Mouse (Mus musculus) stomach, postnatal 0 days (tissue): ENCODE results near the gene Serpina3j. TPM values are rescaled to one million over a fixed set of nuclear protein-coding genes. Genes with fewer than 3 reads are reported as not detected.

ENCODE experiments used
- ATAC-seq: fragments of 200-750 bp; cut with Nextera tagmentation; 2 replicates; pipeline ENCODE4 v1.8.0; 2017; ENCODE audit not compliant: low FRiP score, low TSS enrichment
- DNase-seq: peaks from one replicate; pipeline ENCODE4 v3.0.0-alpha.2; 2016; ENCODE audit warnings: low spot score
- H3K27ac ChIP-seq: fragments of 300-500 bp; sonication (generic); replicated peaks from 2 replicates; pipeline ENCODE4 v1.5.1; 2014; ENCODE audit warnings: mild to moderate bottlenecking, control low read depth
- H3K27me3 ChIP-seq: fragments of 300-500 bp; sonication (generic); 2 replicates; pipeline ENCODE4 v1.6.1; 2014; ENCODE audit warnings: low read length; ENCODE audit not compliant: control insufficient read depth, insufficient read depth
- H3K36me3 ChIP-seq: fragments of 300-500 bp; sonication (generic); 2 replicates; pipeline ENCODE4 v1.6.1; 2014; ENCODE audit warnings: low read length, mixed read lengths; ENCODE audit not compliant: control insufficient read depth, insufficient read depth
- H3K4me1 ChIP-seq: fragments of 300-500 bp; sonication (generic); replicated peaks from 2 replicates; pipeline ENCODE4 v1.6.1; 2014; ENCODE audit warnings: antibody characterized with exemption; ENCODE audit not compliant: control insufficient read depth, insufficient read depth
- H3K4me2 ChIP-seq: fragments of 300-500 bp; sonication (generic); replicated peaks from 2 replicates; pipeline ENCODE4 v1.6.1; 2014; ENCODE audit warnings: low read depth, mild to moderate bottlenecking, control low read depth, moderate library complexity
- H3K4me3 ChIP-seq: fragments of 300-500 bp; sonication (generic); 2 replicates; pipeline ENCODE4 v1.5.1; 2014; ENCODE audit warnings: low read depth, low read length, control low read depth
- H3K9ac ChIP-seq: fragments of 300-500 bp; sonication (generic); 2 replicates; pipeline ENCODE4 v1.6.1; 2014; ENCODE audit warnings: mild to moderate bottlenecking, low read length, control low read depth, mixed read lengths
- H3K9me3 ChIP-seq: fragments of 300-500 bp; sonication (generic); 2 replicates; pipeline ENCODE4 v1.6.1; 2016; ENCODE audit warnings: low read length; ENCODE audit not compliant: control insufficient read depth
- CTCF ChIP-seq: IDR thresholded peaks from 2 replicates; pipeline ENCODE4 v1.5.1; 2016; ENCODE audit warnings: antibody characterized with exemption, low read depth, mild to moderate bottlenecking, moderate library complexity
- EP300 ChIP-seq: optimal IDR thresholded peaks from 2 replicates; pipeline ENCODE3; 2016; ENCODE audit warnings: antibody characterized with exemption
- WGBS: fragments of 180-500 bp; shearing (Covaris S2); extraction: QIAGEN DNeasy Blood & Tissue Kit; methylation state at CpG from one replicate; pipeline ENCODE4 v1.1.7; 2014; 5-methylcytosine and 5-hydroxymethylcytosine counted together
- polyA plus RNA-seq: library from polyadenylated mRNA; unstranded; fragments of >200 nt; fragmentation: Nextera tagmentation; extraction: Ambion mirVana; gene quantifications from 2 replicates; pipeline ENCODE4 v1.2.1, GENCODE M21; 2015

The Serpina3j gene
- polyA plus RNA-seq, result 0.13 and 0.15 TPM in 2 replicates

DNA sequence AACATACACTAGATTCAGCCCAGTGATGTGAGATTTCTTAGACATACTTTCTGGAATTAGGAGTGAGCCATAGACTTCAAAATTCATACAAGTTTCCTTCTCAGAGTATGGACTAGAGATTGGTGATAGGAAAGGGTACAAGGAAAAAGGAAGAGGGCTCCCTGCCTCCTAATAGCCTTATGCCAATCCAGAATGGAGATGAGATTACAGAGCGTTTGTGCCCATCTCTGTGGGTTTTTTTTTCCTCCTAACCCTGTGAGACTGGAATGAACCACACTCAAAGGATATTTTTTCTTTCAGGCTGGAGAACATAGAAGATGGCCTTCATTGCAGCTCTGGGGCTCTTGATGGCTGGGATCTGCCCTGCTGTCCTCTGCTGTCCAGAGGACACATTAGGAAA, at the start of gene Serpina3j:
Gene Serpina3j, plus strand, starts transcription at position 301 of the 400 bp plus-strand sequence.
- Histone ChIP-seq H3K4me3 (no peak within 1 kb of the TSS), H3K9ac (no peak within 1 kb of the TSS), H3K9me3 (no peaks in the 10 kb centered on the region), H3K4me1 (no peaks in the 10 kb centered on the region), H3K36me3 (no peaks in the 10 kb centered on the region), H3K4me2 (no peak within 1 kb of the TSS), H3K27me3 (no peaks in the 10 kb centered on the region), H3K27ac (no peak within 1 kb of the TSS)
- no peak for TF ChIP-seq CTCF
- no peak for TF ChIP-seq EP300
- WGBS, result 85% methylated on average over 1 of the region's 1 CpGs
- ATAC-seq, result no peak
- DNase-seq, result no peak

DNA sequence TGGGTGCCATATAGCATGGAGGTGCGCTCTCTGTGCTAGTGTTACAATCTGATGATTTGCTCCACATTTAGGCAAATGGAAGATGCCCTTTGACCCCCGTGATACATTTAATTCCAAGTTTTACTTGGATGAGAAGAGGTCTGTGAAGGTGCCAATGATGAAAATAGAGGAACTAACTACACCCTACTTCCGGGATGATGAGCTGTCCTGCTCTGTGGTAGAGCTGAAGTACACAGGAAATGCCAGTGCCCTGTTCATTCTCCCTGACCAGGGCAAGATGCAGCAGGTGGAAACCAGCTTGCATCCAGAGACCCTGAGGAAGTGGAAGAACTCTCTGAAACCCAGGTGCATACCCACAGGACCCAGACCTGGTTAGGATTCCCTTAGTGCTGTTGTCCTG, 48.0 kb upstream of the Serpina3j start:
- Histone ChIP-seq H3K4me1 (no peaks in the 10 kb centered on the region), H3K27ac (no peak overlapping the region), H3K9me3 (no peaks in the 10 kb centered on the region), H3K4me2 (no peak overlapping the region), H3K4me3 (no peak overlapping the region), H3K36me3 (no peaks in the 10 kb centered on the region), H3K9ac (no peak overlapping the region), H3K27me3 (no peaks in the 10 kb centered on the region)
- WGBS, result 64% methylated on average over 3 of the region's 3 CpGs
- TF ChIP-seq EP300 (no peak), CTCF (no peak)
- DNase-seq, result no peak
- ATAC-seq, result no peak

DNA sequence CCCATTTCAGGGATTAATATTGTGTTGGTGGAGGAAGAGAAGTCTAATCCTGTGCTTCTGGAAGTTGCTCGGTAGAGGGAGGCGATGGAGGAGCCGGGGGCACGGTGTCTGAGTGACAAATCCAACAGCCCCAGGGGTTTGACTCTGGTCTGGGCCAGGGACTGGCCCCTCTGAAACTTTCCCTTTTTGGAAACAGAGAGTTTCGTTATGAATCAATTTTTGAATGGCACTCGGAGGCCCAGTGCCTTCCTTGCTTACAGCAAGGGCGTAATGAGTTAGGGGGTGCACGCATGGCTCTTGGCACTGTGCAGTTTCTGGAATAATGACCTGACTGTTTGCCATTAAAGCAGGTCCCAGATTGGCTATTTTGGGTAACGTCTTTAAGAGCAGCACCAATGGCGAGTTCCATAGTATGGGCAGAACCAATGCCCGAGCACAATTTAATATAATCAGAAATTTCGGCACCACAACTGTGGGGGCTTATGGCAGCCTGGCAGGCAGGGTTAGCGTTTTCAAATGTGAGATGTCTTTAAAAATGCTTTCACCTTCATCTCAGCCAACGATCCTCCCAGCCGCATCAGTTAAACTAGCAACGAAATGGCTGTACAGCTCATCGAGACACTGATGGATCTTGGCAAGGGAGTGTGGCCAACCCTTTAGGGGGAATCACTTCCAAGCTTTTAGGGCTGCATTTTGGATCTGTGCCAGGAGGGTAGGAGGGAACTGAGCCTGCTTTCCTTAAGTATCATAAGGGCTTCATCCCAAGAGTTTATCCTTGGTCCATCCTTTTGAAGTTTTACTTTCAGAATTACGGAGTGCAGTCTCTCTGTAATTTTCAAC, 35.9 kb upstream of the Serpina3j start:
- Histone ChIP-seq H3K4me2 (no peak overlapping the region), H3K4me3 (no peak overlapping the region), H3K27me3 (no peaks in the 10 kb centered on the region), H3K9me3 (no peaks in the 10 kb centered on the region), H3K9ac (no peak overlapping the region), H3K4me1 (no peaks in the 10 kb centered on the region), H3K27ac (no peak overlapping the region), H3K36me3 (no peaks in the 10 kb centered on the region)
- DNase-seq (no peak), ATAC-seq (no peak)
- no peak for TF ChIP-seq CTCF
- WGBS, result 84% methylated on average over 18 of the region's 18 CpGs

DNA sequence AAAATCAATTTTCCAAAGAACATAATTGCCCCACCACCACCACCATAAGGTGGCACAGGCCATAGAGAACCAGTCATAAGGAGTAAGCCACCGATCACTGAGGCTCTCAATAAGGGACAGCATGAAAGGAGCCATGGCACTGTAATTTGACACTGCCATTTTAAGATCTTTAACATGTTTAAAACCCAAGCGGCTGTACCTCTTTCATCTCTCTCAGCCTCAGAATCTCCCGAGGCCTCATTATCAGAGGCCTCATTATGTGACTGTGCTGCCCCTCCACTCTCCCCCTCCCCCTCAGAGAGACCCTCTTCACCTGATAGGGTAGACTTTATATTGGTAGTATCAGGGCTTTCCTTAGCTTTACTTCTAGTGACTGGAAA, 35.3 kb upstream of the Serpina3j start:
- no peak for DNase-seq
- no peaks in the 10 kb centered on the region for H3K27me3 ChIP-seq

DNA sequence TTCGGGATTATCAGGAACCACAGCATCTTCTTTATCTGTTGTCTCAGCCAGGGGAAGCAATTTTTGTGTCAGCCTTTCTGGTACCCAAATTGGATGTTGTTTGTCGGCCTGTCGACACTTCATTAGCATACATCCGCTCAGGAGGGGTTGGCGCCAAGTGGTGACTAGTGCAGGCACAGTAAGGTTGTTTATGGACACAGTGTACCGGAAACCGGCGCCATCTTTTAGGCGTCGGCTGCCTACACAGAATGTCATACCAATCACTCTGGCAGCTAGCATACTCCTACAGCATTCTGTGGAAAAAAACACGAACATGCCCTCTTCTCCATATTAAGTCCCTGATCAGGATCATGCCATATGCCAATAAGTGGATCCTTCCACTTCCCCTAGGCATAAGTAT, 31.0 kb upstream of the Serpina3j start:
- H3K27me3 ChIP-seq, result no peaks in the 10 kb centered on the region
- no peak overlapping the region for H3K4me2 ChIP-seq
- no peak overlapping the region for H3K9ac ChIP-seq
- ATAC-seq (no peak), DNase-seq (no peak)
- WGBS, result 93% methylated on average over 11 of the region's 11 CpGs
- no peaks in the 10 kb centered on the region for H3K4me1 ChIP-seq
- H3K4me3 ChIP-seq, result no peak overlapping the region
- H3K27ac ChIP-seq, result no peak overlapping the region
- TF ChIP-seq EP300 (no peak), CTCF (no peak)
- H3K9me3 ChIP-seq, result no peaks in the 10 kb centered on the region
- H3K36me3 ChIP-seq, result no peaks in the 10 kb centered on the region

More for the DNA sequence above, 35.3 kb upstream of the Serpina3j start:
- Histone ChIP-seq H3K4me2 (no peak overlapping the region), H3K9me3 (no peaks in the 10 kb centered on the region), H3K27ac (no peak overlapping the region), H3K36me3 (no peaks in the 10 kb centered on the region), H3K4me3 (no peak overlapping the region), H3K4me1 (no peaks in the 10 kb centered on the region), H3K9ac (no peak overlapping the region)
- 23% methylated on average over 3 of the region's 3 CpGs for WGBS
- no peak for ATAC-seq
- TF ChIP-seq EP300 (no peak), CTCF (no peak)

DNA sequence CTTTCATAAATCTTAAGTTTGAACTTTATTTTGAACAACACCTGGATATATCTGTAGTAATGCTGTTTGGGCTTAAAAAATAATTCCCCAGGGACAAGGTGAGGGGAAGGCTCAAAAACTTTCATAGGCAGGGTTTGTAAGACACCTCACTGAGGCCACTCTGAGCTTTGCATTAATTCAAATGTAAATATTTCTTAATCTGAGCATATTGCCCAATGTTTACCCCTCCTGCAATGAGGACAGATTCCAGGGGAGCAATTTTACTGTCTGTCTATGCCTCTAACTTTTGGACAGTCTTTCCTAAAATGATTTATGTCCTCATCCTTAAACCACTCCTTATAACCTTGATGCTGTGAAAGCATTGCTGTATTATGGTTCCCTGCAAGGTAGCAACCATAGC, 26.0 kb upstream of the Serpina3j start:
- Histone ChIP-seq H3K4me2 (no peak overlapping the region), H3K27ac (no peak overlapping the region), H3K9ac (no peak overlapping the region), H3K27me3 (no peaks in the 10 kb centered on the region), H3K36me3 (no peaks in the 10 kb centered on the region), H3K9me3 (no peaks in the 10 kb centered on the region), H3K4me1 (no peaks in the 10 kb centered on the region), H3K4me3 (no peak overlapping the region)
- DNase-seq (no peak), ATAC-seq (no peak)
- TF ChIP-seq EP300, result no peak
- no peak for TF ChIP-seq CTCF
